In genomic region chr11:113143839-113144627, GRCm38 (mm10) we compare ENCODE assay signal across 8 mouse cellular contexts.
DNase-seq lines count a peak whose midpoint lies in the region; ATAC-seq lines count a peak whose summit lies in the region.

No protein-coding gene starts in this region.

- peak; percentile 69 for DNase-seq in 3T3-L1 (ENCODE audit: low read depth, low spot score)
- DNase-seq in adrenal gland, adult (ENCODE audit: inconsistent age in 2 of 2, low spot score in 1 of 2) = peak; percentile 88 to 93
- DNase-seq in embryonic facial prominence, embryonic 14.5 days (ENCODE audit: low spot score) = peak; percentile 71
- DNase-seq in left cerebral cortex, postnatal 10 days (ENCODE audit: extremely low spot score in 1 of 2, low spot score in 2 of 2) = peak; percentile 53 to 73
- no peak for DNase-seq in spleen, postnatal 36 days (ENCODE audit: low spot score in 2 of 2)
- no peak for DNase-seq in c-Kit-positive CD71-positive TER-119-positive erythroid progenitor cells, embryonic 14.5 days (ENCODE audit: low spot score)

- H3K36me3 ChIP-seq in embryonic facial prominence, embryonic 14.5 days (ENCODE audit: control insufficient read depth, insufficient read depth, low read length) = no peaks in the 10 kb centered on the region
- no peaks in the 10 kb centered on the region for H3K36me3 ChIP-seq in heart, embryonic 13.5 days
- H3K36me3 ChIP-seq in neural tube, embryonic 14.5 days (ENCODE audit: control insufficient read depth, insufficient read depth, low read length) = no peaks in the 10 kb centered on the region

- no peaks in the 10 kb centered on the region for H3K27me3 ChIP-seq in embryonic facial prominence, embryonic 14.5 days (replicated peaks; ENCODE audit: control insufficient read depth, insufficient read depth, low read length)
- no peaks in the 10 kb centered on the region for H3K27me3 ChIP-seq in heart, embryonic 13.5 days (replicated peaks)
- H3K27me3 ChIP-seq in neural tube, embryonic 14.5 days (ENCODE audit: control insufficient read depth, insufficient read depth, low read length) = no peaks in the 10 kb centered on the region

- H3K4me3 ChIP-seq in embryonic facial prominence, embryonic 14.5 days (ENCODE audit: low read depth, low read length) = no peak overlapping the region
- peak overlapping the region; percentile 20 for H3K4me3 ChIP-seq in heart, embryonic 13.5 days
- no peak overlapping the region for H3K4me3 ChIP-seq in neural tube, embryonic 14.5 days (ENCODE audit: low read depth, low read length)

- H3K9ac ChIP-seq in embryonic facial prominence, embryonic 14.5 days (ENCODE audit: low read depth, low read length) = no peak overlapping the region
- H3K9ac ChIP-seq in heart, embryonic 13.5 days = peak overlapping the region; percentile 62
- H3K9ac ChIP-seq in neural tube, embryonic 14.5 days (replicated peaks; ENCODE audit: low read depth, low read length) = no peak overlapping the region

- H3K9me3 ChIP-seq in embryonic facial prominence, embryonic 14.5 days (ENCODE audit: control insufficient read depth, low read length) = no peaks in the 10 kb centered on the region
- no peaks in the 10 kb centered on the region for H3K9me3 ChIP-seq in heart, embryonic 13.5 days
- no peaks in the 10 kb centered on the region for H3K9me3 ChIP-seq in neural tube, embryonic 14.5 days (ENCODE audit: control insufficient read depth, low read length)

- H3K27ac ChIP-seq in embryonic facial prominence, embryonic 14.5 days (replicated peaks; ENCODE audit: low read depth, low read length) = no peak overlapping the region
- peak overlapping the region; percentile 70 for H3K27ac ChIP-seq in heart, embryonic 13.5 days (replicated peaks)
- H3K27ac ChIP-seq in neural tube, embryonic 14.5 days (ENCODE audit: low read depth, low read length) = peak overlapping the region; percentile 45

- H3K4me2 ChIP-seq in embryonic facial prominence, embryonic 14.5 days (ENCODE audit: low read depth, low read length) = no peak overlapping the region
- H3K4me2 ChIP-seq in heart, embryonic 13.5 days = peak overlapping the region; percentile 58
- H3K4me2 ChIP-seq in neural tube, embryonic 14.5 days (ENCODE audit: low read depth, low read length) = peak overlapping the region; percentile 23; the same call in 1 of the 2 replicates

- 55% methylated on average over 14 of the region's 14 CpGs for WGBS in embryonic facial prominence, embryonic 14.5 days
- 19% methylated on average over 14 of the region's 14 CpGs for whole genome bisulfite sequencing in heart, embryonic 13.5 days
- 20% methylated on average over 14 of the region's 14 CpGs for WGBS in neural tube, embryonic 14.5 days

- ATAC-seq in embryonic facial prominence, embryonic 14.5 days (ENCODE audit: low read depth) = peak; percentile 50; the same call in 1 of the 2 replicates
- ATAC-seq in heart, embryonic 13.5 days (ENCODE audit: extremely low read depth, insufficient number of reproducible peaks, low FRiP score, low TSS enrichment) = no peak; the same call in 1 of the 2 replicates
- peak; percentile 80 for ATAC-seq in neural tube, embryonic 14.5 days (ENCODE audit: low read depth)

- peaks cover 4% of the 10 kb centered on the region for H3K4me1 ChIP-seq in embryonic facial prominence, embryonic 14.5 days (ENCODE audit: control insufficient read depth, insufficient read depth, low read length)
- peaks cover 46% of the 10 kb centered on the region for H3K4me1 ChIP-seq in heart, embryonic 13.5 days
- peaks cover 22% of the 10 kb centered on the region for H3K4me1 ChIP-seq in neural tube, embryonic 14.5 days (ENCODE audit: control insufficient read depth, insufficient read depth, low read length)

- intact Hi-C loops in left cerebral cortex, postnatal 10 days (cut with DNase I) = no loop called here

Comparison
In these comparisons a context has a peak if more than half of its experiments do, and no peak if none do; other contexts are left out.
1. DNase-seq: peak in 3T3-L1 (single experiment), adrenal gland, adult (2 of 2), embryonic facial prominence, embryonic 14.5 days (single experiment) and left cerebral cortex, postnatal 10 days (2 of 2); none in spleen, postnatal 36 days (0 of 2) and c-Kit-positive CD71-positive TER-119-positive erythroid progenitor cells, embryonic 14.5 days (single experiment).